Mouse (Mus musculus): Measurements from ENCODE around the gene Olfr1066. TPM values are rescaled to one million over a fixed set of nuclear protein-coding genes. Genes with fewer than 3 reads are reported as not detected.
"Not testable (repeated sequence)": the region's sequence is repeated elsewhere in the genome, so short reads cannot be mapped to it uniquely, and the experiment has no call there.

Gene Olfr1066
- not detected in 2 replicates for polyA plus RNA-seq (2016; fragmentation: Nextera tagmentation; extraction: Ambion mirVana)

DNA sequence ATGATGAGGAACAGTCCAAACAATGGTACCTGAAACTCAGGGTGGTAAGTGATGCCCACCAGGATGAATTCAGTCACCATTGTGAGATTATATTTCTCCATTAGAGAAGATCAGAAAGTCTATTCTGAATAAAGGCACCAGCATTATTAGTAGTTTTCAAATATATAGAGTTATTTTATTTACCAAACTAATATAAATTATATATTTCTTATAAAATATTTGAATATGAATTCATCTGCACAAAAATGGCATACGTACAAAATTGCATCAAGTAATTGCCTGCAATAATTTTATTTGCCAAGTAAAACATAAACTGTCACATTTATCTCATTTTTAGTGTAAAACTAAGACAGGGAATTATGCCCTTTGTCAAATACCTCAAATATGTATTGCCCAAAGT, at the start of gene Olfr1066:
Olfr1066 (minus strand) TSS at position 101 of the 400 bp plus-strand sequence.
- Histone ChIP-seq H3K36me3 (no peaks in the 10 kb centered on the region), H3K27me3 (ENCODE audit: insufficient read depth, poor library complexity, severe bottlenecking) (no peaks in the 10 kb centered on the region), H3K4me1 (replicated peaks) (no peaks in the 10 kb centered on the region), H3K9me3 (no peaks in the 10 kb centered on the region), H3K4me3 (no peak within 1 kb of the TSS), H3K27ac (no peak within 1 kb of the TSS)
- DNase-seq (ENCODE audit: low spot score), result no peak
- whole genome bisulfite sequencing, result 88% methylated on average over 1 of the region's 1 CpGs

DNA sequence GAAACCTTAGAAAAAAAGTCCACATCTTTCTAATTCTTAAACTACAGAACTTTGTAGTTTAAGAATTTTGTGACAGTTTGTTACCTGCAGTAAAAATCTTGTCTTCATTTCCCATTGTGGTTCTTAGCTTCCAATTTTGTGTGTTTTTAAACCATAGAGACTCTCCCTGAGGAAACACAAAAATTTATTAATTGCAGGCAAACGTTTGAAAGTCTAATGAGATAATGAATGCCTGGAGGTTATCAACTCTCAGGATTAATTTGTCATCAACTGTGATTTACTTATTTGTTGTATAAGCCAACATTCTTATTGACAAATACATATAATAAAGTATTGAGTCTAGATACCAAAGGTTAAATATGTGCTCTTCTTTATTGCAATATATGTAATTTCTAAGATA, 31.2 kb upstream of the Olfr1066 start, which contains the start of gene Olfr228:
Olfr228 (minus strand) TSS at position 101 of the 400 bp plus-strand sequence.
- WGBS, result 53% methylated on average over 1 of the region's 1 CpGs
- no peaks in the 10 kb centered on the region for H3K27me3 ChIP-seq (ENCODE audit: insufficient read depth, poor library complexity, severe bottlenecking)
- H3K36me3 ChIP-seq, result no peaks in the 10 kb centered on the region
- no peaks in the 10 kb centered on the region for H3K4me1 ChIP-seq (replicated peaks)
- no peak within 1 kb of the TSS for H3K4me3 ChIP-seq
- no peaks in the 10 kb centered on the region for H3K9me3 ChIP-seq
- no peak within 1 kb of the TSS for H3K27ac ChIP-seq
- DNase-seq (ENCODE audit: low spot score), result no peak

DNA sequence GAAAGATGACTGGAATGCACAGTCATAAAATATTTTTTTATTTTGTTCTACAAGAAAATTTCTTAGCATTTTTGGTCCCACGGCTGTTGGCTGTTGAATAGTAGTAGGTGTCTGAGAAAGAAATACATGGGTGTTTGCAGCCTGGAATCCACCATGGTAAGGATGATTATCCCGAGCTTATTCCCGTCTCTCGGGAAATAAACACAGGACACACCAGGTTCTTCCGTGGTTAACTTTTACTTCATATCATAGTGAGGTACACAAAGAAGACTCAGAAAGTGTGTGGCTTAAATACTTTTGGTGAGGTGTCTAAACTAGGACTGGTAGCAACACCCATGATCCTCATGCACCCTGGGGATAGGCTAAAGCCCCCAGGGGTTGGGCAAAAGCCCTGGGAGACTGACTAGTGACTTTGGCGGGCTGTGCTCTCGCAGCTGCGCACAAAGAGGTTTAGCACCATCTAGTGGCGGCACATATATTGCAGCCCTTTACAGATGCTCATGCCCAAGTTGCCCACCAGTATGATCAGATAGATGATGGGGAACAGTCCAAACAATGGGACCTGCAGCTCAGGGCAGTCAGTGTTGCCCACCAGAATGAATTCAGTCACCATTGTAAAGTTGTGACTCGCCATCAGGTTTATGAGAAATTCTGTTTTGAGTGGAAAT, 8.5 kb upstream of the Olfr1066 start:
- peak; percentile 69 for DNase-seq (ENCODE audit: low spot score)
- Histone ChIP-seq H3K36me3 (no peaks in the 10 kb centered on the region), H3K4me1 (replicated peaks) (no peaks in the 10 kb centered on the region), H3K4me3 (no peak overlapping the region), H3K27me3 (ENCODE audit: insufficient read depth, poor library complexity, severe bottlenecking) (no peaks in the 10 kb centered on the region), H3K27ac (no peak overlapping the region), H3K9me3 (no peaks in the 10 kb centered on the region)
- WGBS, result 41% methylated on average over 10 of the region's 10 CpGs

DNA sequence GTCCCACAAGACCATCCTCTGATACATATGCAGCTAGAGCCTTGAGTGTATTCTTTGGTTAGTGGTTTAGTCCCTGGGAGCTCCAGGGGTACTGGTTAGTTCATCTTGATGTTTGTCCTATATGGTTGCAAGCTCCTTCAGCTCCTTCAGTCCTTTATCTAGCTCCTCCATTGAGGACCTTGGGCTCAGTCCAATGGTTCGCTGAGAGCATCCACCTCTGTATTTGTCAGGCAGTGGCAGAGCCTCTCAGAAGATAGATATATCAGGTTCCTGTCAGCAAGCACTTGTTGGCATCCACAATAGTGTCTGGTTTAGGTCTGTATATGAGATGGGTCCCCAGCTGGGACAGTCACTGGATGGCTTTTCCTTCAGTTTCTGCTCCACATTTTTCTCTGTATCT, 4.4 kb upstream of the Olfr1066 start:
- DNase-seq (ENCODE audit: low spot score), result no peak
- H3K36me3 ChIP-seq, result no peaks in the 10 kb centered on the region
- no peaks in the 10 kb centered on the region for H3K27me3 ChIP-seq (ENCODE audit: insufficient read depth, poor library complexity, severe bottlenecking)
- no peak overlapping the region for H3K4me3 ChIP-seq
- no peak overlapping the region for H3K27ac ChIP-seq
- H3K9me3 ChIP-seq, result no peaks in the 10 kb centered on the region
- no peaks in the 10 kb centered on the region for H3K4me1 ChIP-seq (replicated peaks)
- WGBS, result 72% methylated on average over 1 of the region's 1 CpGs

DNA sequence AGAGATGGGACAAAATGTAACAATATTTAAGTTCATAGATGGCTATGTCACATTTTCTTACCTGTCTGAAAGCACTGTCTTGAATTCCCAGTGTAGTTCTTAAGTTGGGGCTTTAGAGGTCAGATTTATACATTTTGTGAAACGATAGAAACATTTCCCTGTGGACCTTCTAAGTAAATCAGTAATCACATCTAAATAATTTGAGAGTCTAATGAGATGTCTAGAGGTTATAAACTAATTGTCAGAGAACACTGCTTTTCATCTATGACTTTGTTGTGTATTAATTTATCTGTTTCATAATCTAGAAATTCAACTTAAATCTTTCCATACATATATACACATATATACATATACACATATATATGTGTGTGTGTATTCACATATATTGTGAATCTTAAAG, 5.6 kb downstream of the Olfr1066 start, which contains the start of gene Olfr1065:
Olfr1065 (minus strand) TSS at position 101 of the 400 bp plus-strand sequence.
- H3K9me3 ChIP-seq; H3K27ac ChIP-seq; H3K36me3 ChIP-seq; H3K4me3 ChIP-seq; H3K4me1 ChIP-seq (replicated peaks); DNase-seq (ENCODE audit: low spot score); H3K27me3 ChIP-seq (ENCODE audit: insufficient read depth, poor library complexity, severe bottlenecking): not testable (repeated sequence)
- 67% methylated on average over 1 of the region's 1 CpGs for WGBS

DNA sequence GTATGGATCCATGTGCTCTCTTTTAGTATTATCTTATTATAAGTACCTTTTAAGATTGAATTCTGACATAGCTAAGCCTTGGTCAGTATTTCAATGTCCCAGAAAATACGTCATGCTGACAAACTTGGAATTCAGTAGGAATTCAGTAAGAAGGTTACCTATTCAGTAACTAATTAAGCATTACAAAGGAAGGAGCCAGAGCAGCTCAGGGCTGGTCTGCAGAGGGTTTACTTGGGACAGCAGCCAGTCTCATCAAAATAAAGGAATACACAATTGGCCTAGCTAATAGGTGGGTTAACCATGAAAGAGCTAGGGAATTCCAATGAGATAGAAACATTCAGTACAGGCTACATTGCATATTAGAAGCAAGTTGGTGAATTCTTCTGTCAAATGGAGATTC, 14.0 kb downstream of the Olfr1066 start:
- not testable (repeated sequence) for H3K27ac ChIP-seq; H3K4me1 ChIP-seq (replicated peaks); H3K27me3 ChIP-seq (ENCODE audit: insufficient read depth, poor library complexity, severe bottlenecking); H3K36me3 ChIP-seq; DNase-seq (ENCODE audit: low spot score); H3K4me3 ChIP-seq; H3K9me3 ChIP-seq
- WGBS, result 60% methylated on average over 1 of the region's 1 CpGs

DNA sequence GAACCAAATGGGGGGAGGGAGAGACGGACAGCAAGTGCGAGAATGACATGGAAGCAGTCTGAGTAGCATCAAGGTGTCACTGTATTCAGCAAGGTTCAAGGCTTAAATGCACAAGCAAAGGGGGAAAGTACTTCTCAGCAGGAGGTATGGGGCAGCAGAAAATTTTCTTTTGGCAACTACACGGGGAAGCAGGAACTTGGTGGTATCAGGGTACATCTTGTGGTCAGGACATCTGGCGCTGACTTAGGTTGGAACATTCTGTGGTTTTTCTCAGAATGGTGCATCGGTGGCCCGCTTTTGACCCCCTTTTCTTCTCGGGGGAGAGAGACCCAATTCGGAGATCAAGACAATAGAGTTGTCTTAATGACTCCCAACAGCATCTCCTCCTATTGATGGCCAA, 27.6 kb downstream of the Olfr1066 start:
- not testable (repeated sequence) for H3K27me3 ChIP-seq (ENCODE audit: insufficient read depth, poor library complexity, severe bottlenecking); H3K4me1 ChIP-seq (replicated peaks); DNase-seq (ENCODE audit: low spot score); H3K36me3 ChIP-seq; H3K9me3 ChIP-seq; H3K27ac ChIP-seq; H3K4me3 ChIP-seq
- WGBS, result 90% methylated on average over 8 of the region's 8 CpGs

DNA sequence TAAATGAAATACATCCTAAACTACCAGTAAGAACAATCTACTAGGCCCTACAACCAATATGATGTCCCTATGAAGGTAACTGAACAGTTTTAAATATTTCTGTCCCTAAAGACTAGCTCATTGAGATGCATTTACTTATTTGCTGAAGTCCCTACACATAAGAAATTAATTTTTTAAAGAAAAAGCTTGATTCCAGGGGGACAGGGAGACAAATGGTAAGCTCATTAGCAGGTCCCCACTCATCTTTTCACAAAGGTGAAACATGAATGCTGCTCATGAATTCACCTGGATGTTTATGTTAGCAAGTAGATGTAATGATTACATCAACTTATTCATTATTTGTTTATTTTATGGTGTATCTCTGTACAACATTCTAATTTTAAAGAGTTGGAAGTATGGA, 29.4 kb downstream of the Olfr1066 start, which contains the start of gene Olfr1062:
Olfr1062 (minus strand) TSS at position 101 of the 400 bp plus-strand sequence.
- not testable (repeated sequence) for H3K4me3 ChIP-seq; H3K36me3 ChIP-seq; H3K9me3 ChIP-seq; H3K4me1 ChIP-seq (replicated peaks); H3K27me3 ChIP-seq (ENCODE audit: insufficient read depth, poor library complexity, severe bottlenecking); H3K27ac ChIP-seq; DNase-seq (ENCODE audit: low spot score)

DNA sequence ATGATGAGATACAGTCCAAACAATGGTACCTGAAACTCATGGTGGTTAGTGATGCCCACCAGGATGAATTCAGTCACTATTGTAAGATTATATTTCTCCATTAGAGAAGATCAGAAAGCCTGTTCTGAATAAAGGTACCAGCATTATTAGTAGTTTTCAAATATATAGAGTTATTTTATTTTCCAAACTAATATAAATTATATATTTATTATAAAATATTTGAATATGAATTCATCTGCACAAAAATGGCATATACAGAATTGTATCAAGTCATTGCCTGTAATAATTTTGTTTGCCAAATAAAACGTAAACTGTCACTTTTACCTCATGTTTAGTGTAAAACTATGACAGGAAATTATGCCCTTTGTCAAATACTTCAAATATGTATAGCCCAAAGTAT, 42.1 kb downstream of the Olfr1066 start, which contains the start of gene Olfr1061:
Olfr1061 (minus strand) TSS at position 101 of the 400 bp plus-strand sequence.
- H3K27me3 ChIP-seq (ENCODE audit: insufficient read depth, poor library complexity, severe bottlenecking), result no peaks in the 10 kb centered on the region
- WGBS, result 85% methylated on average over 1 of the region's 1 CpGs

More for the DNA sequence above, 42.1 kb downstream of the Olfr1066 start, which contains the start of gene Olfr1061:
- H3K27ac ChIP-seq, result no peak within 1 kb of the TSS
- H3K4me1 ChIP-seq (replicated peaks), result no peaks in the 10 kb centered on the region
- H3K36me3 ChIP-seq, result no peaks in the 10 kb centered on the region
- no peak within 1 kb of the TSS for H3K4me3 ChIP-seq
- H3K9me3 ChIP-seq, result no peaks in the 10 kb centered on the region
- no peak for DNase-seq (ENCODE audit: low spot score)

Other genes with a start within 250 kb of the Olfr1066 start
- not detected in 2 replicates for gene Olfr1046, start 237.0 kb downstream of the Olfr1066 start, polyA plus RNA-seq (2016; fragmentation: Nextera tagmentation; extraction: Ambion mirVana)
- gene Olfr1047, start 224.9 kb downstream of the Olfr1066 start, polyA plus RNA-seq (2016; fragmentation: Nextera tagmentation; extraction: Ambion mirVana), result not detected in 2 replicates
- gene Olfr1048, start 216.0 kb downstream of the Olfr1066 start, polyA plus RNA-seq (2016; fragmentation: Nextera tagmentation; extraction: Ambion mirVana), result not detected in 2 replicates
- not detected in 2 replicates for gene Olfr1049, start 197.9 kb downstream of the Olfr1066 start, polyA plus RNA-seq (2016; fragmentation: Nextera tagmentation; extraction: Ambion mirVana)
- not detected in 2 replicates for gene Olfr1051, start 177.2 kb downstream of the Olfr1066 start, polyA plus RNA-seq (2016; fragmentation: Nextera tagmentation; extraction: Ambion mirVana)
- not detected in 2 replicates for gene Olfr1052, start 163.8 kb downstream of the Olfr1066 start, polyA plus RNA-seq (2016; fragmentation: Nextera tagmentation; extraction: Ambion mirVana)
- not detected in 2 replicates for gene Olfr1053, start 141.0 kb downstream of the Olfr1066 start, polyA plus RNA-seq (2016; fragmentation: Nextera tagmentation; extraction: Ambion mirVana)
- not detected in 2 replicates for gene Olfr1054, start 120.8 kb downstream of the Olfr1066 start, polyA plus RNA-seq (2016; fragmentation: Nextera tagmentation; extraction: Ambion mirVana)
- gene Olfr1055, start 106.0 kb downstream of the Olfr1066 start, polyA plus RNA-seq (2016; fragmentation: Nextera tagmentation; extraction: Ambion mirVana), result not detected in 2 replicates
- gene Olfr1056, start 93.8 kb downstream of the Olfr1066 start, polyA plus RNA-seq (2016; fragmentation: Nextera tagmentation; extraction: Ambion mirVana), result not detected in 2 replicates
- gene Olfr1057, start 77.9 kb downstream of the Olfr1066 start, polyA plus RNA-seq (2016; fragmentation: Nextera tagmentation; extraction: Ambion mirVana), result not detected in 2 replicates
- not detected in 2 replicates for gene Olfr1058, start 67.7 kb downstream of the Olfr1066 start, polyA plus RNA-seq (2016; fragmentation: Nextera tagmentation; extraction: Ambion mirVana)
- not detected in 2 replicates for gene Olfr1061, start 42.2 kb downstream of the Olfr1066 start, polyA plus RNA-seq (2016; fragmentation: Nextera tagmentation; extraction: Ambion mirVana)
- gene Olfr1062, start 29.5 kb downstream of the Olfr1066 start, polyA plus RNA-seq (2016; fragmentation: Nextera tagmentation; extraction: Ambion mirVana), result not detected in 2 replicates
- gene Olfr1065, start 5.7 kb downstream of the Olfr1066 start, polyA plus RNA-seq (2016; fragmentation: Nextera tagmentation; extraction: Ambion mirVana), result not detected in 2 replicates
- not detected in 2 replicates for gene Olfr228, start 31.1 kb upstream of the Olfr1066 start, polyA plus RNA-seq (2016; fragmentation: Nextera tagmentation; extraction: Ambion mirVana)
- not detected in 2 replicates for gene Olfr1076, start 52.2 kb upstream of the Olfr1066 start, polyA plus RNA-seq (2016; fragmentation: Nextera tagmentation; extraction: Ambion mirVana)
- not detected in 2 replicates for gene Olfr1079, start 86.2 kb upstream of the Olfr1066 start, polyA plus RNA-seq (2016; fragmentation: Nextera tagmentation; extraction: Ambion mirVana)
- gene Olfr1080, start 102.0 kb upstream of the Olfr1066 start, polyA plus RNA-seq (2016; fragmentation: Nextera tagmentation; extraction: Ambion mirVana), result not detected in 2 replicates
- gene Olfr1082, start 142.7 kb upstream of the Olfr1066 start, polyA plus RNA-seq (2016; fragmentation: Nextera tagmentation; extraction: Ambion mirVana), result not detected in 2 replicates
- gene Olfr1084, start 183.5 kb upstream of the Olfr1066 start, polyA plus RNA-seq (2016; fragmentation: Nextera tagmentation; extraction: Ambion mirVana), result not detected in 2 replicates
- gene Olfr1085, start 205.8 kb upstream of the Olfr1066 start, polyA plus RNA-seq (2016; fragmentation: Nextera tagmentation; extraction: Ambion mirVana), result not detected in 2 replicates
- gene Olfr1086, start 223.8 kb upstream of the Olfr1066 start, polyA plus RNA-seq (2016; fragmentation: Nextera tagmentation; extraction: Ambion mirVana), result not detected in 2 replicates
- not detected in 2 replicates for gene Olfr1087, start 242.1 kb upstream of the Olfr1066 start, polyA plus RNA-seq (2016; fragmentation: Nextera tagmentation; extraction: Ambion mirVana)